Mouse (Mus musculus): Measurements from ENCODE around the gene Pon2. TPM values are rescaled to one million over a fixed set of nuclear protein-coding genes. Genes with fewer than 3 reads are reported as not detected.

Pon2 gene
- polyA plus RNA-seq, 1 experiment from 2014 or later = 38.6 TPM

DNA sequence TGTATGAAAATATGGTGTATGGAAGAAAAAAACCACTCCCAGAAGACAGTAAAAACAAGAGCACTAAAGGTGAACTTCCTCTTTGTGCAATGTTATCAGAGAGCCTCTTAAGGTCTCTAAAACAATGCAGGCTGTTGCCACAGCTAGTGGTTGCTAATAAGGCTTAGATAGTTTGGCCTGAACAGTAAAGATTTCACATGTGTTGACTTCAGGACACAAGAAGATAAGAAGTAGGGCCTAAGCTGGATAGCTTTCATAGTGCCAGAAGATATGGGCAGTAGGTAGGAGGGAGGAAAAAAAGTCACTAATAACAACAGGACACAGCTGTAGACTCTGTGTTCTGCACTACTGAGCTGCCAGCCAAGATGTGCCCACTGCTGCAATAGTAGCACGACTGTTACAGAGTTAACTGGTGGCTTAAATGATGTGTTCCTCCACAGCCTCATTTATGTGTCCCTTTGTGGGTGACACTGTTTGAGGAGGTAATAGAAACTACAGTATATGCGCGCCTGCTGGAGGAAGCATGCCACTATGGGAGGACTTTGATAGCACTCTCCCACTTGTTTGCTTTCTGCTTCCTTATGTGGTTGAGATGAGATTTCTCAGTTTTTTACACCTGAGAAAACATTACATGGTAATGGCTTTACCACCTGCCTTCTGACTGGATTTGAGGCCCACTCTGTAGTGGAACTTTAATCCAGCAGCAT is 17.0 kb upstream of the Pon2 start:
- Histone ChIP-seq H3K9ac (replicated peaks; ENCODE audit: low read length) (no peak overlapping the region), H3K4me2 (replicated peaks; ENCODE audit: low read depth, low read length) (no peak overlapping the region), H3K4me3 (ENCODE audit: low read length) (no peak overlapping the region), H3K9me3 (ENCODE audit: low read length) (peaks cover 5% of the 10 kb centered on the region; the same call in 1 of the 2 replicates), H3K27ac (ENCODE audit: low read length) (no peak overlapping the region), H3K36me3 (ENCODE audit: insufficient read depth, low read length) (no peaks in the 10 kb centered on the region), H3K4me1 (ENCODE audit: insufficient read depth, low read length) (no peaks in the 10 kb centered on the region), H3K27me3 (ENCODE audit: insufficient read depth, low read length) (no peaks in the 10 kb centered on the region)
- WGBS = 66% methylated on average over 3 of the region's 3 CpGs
- no peak for ATAC-seq (ENCODE audit: low FRiP score, low TSS enrichment)

DNA sequence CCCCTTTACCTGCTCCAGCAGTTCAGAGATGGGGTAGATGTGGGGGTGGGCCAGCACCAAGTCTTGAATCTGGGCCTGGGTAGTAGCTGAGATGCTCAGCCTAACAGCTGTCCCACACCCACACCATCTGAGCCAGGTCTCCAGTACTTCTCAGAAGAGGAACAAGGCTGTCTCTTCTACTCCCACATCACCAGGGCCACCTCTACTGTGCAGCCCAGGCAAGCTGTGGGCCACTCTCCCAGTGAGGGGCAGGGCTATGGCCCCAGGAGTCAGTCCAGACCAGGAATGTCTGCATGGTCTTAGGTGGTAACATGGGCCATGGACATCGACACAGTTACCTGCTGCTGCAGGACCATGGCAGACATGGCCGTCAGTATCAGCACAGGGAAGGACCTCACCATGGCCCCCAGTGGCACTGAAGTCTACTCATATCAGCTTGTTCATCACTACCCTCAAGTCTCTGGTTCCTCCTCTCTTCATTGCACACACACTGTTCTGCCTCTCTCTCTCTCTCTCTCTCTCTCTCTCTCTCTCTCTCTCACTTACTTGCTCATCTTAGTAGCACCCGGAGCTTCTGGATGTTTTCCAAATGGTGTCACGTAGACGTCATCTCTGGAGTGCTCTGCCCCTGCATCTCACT is 15.8 kb upstream of the Pon2 start:
- no peak overlapping the region for H3K9ac ChIP-seq (replicated peaks; ENCODE audit: low read length)
- H3K27ac ChIP-seq (ENCODE audit: low read length) = no peak overlapping the region
- no peaks in the 10 kb centered on the region for H3K36me3 ChIP-seq (ENCODE audit: insufficient read depth, low read length)
- H3K4me1 ChIP-seq (ENCODE audit: insufficient read depth, low read length) = no peaks in the 10 kb centered on the region
- WGBS = 75% methylated on average over 5 of the region's 5 CpGs
- H3K4me3 ChIP-seq (ENCODE audit: low read length) = no peak overlapping the region
- ATAC-seq (ENCODE audit: low FRiP score, low TSS enrichment) = peak; percentile 31; the same call in 1 of the 2 replicates
- H3K4me2 ChIP-seq (replicated peaks; ENCODE audit: low read depth, low read length) = no peak overlapping the region
- H3K9me3 ChIP-seq (ENCODE audit: low read length) = peaks cover 5% of the 10 kb centered on the region; the same call in 1 of the 2 replicates
- H3K27me3 ChIP-seq (ENCODE audit: insufficient read depth, low read length) = no peaks in the 10 kb centered on the region

DNA sequence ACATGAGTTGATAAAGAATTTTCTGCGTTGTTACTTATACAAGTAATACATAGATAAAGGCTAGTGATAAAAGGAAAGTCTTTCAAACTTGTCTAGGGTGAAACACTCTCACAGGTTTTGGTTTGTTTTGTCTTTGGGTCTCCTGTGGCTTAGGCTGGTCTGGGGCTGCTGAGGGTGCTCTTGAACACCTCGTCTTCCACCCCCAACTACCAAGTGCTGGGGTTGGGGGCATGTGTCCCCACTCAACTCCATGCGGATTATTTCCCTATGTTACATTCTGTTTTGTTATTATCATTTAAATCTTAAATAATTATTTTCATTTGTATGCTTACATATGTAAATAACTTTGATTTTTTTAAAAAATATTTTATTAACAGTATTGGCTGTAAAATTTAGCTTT is 12.2 kb upstream of the Pon2 start:
- Histone ChIP-seq H3K9me3 (ENCODE audit: low read length) (no peaks in the 10 kb centered on the region), H3K27me3 (ENCODE audit: insufficient read depth, low read length) (no peaks in the 10 kb centered on the region), H3K27ac (ENCODE audit: low read length) (no peak overlapping the region), H3K36me3 (ENCODE audit: insufficient read depth, low read length) (no peaks in the 10 kb centered on the region), H3K4me1 (ENCODE audit: insufficient read depth, low read length) (no peaks in the 10 kb centered on the region), H3K4me2 (replicated peaks; ENCODE audit: low read depth, low read length) (no peak overlapping the region), H3K4me3 (ENCODE audit: low read length) (no peak overlapping the region), H3K9ac (replicated peaks; ENCODE audit: low read length) (no peak overlapping the region)
- WGBS = 88% methylated on average over 3 of the region's 3 CpGs
- ATAC-seq (ENCODE audit: low FRiP score, low TSS enrichment) = no peak

DNA sequence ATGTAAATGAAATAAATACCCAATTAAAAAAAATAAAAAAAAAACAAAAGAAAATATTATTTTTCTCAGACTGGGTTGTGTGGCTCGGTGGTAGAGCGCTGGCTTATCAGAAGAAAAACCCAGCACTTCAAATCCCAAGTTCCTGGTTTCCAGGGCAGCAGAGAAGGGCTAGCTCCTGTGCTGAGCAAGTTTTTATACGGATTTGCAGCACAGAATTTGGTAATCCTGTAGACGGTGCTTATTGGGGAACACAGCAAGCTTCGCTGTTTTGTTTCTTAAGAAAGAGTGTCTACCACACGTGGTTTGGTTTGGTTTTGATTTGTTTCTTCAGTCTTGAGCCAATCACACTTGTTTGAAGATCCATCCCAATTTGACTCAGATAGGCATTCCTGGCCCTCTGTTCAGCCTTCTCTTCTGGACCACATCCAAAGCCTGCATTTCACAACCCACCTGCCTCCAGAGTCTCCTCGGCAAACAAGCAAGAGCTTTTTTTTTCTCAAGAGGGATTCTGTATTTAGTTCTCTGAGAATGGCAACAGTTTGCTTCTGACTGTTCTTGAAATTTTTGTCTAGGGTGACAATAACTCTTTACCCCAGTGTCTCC is 11.4 kb upstream of the Pon2 start:
- H3K36me3 ChIP-seq (ENCODE audit: insufficient read depth, low read length) = no peaks in the 10 kb centered on the region
- H3K4me1 ChIP-seq (ENCODE audit: insufficient read depth, low read length) = no peaks in the 10 kb centered on the region
- no peak overlapping the region for H3K4me2 ChIP-seq (replicated peaks; ENCODE audit: low read depth, low read length)
- no peak for ATAC-seq (ENCODE audit: low FRiP score, low TSS enrichment)
- H3K27ac ChIP-seq (ENCODE audit: low read length) = no peak overlapping the region
- H3K27me3 ChIP-seq (ENCODE audit: insufficient read depth, low read length) = no peaks in the 10 kb centered on the region
- H3K9ac ChIP-seq (replicated peaks; ENCODE audit: low read length) = no peak overlapping the region
- H3K4me3 ChIP-seq (ENCODE audit: low read length) = no peak overlapping the region
- WGBS = 79% methylated on average over 7 of the region's 7 CpGs
- H3K9me3 ChIP-seq (ENCODE audit: low read length) = no peaks in the 10 kb centered on the region

DNA sequence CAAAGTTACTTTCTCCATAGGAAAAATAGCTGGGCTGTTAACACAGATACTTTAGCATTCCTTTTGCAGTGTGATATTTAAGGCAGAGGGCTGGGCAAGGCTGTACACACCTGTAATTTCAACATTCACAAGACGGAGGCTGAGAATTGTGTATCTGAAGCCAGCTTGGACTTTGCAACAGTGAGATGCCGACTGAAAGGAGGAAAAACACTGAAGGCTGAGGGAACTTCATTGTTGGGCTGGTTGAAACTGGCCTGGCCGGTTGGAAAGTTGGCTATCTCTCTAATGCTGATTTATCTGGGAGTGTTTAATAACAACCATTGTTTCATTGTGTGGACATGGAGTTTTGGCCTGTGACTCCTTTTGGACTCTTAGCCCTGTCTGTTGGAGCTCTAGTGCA is 7.7 kb upstream of the Pon2 start:
- H3K36me3 ChIP-seq (ENCODE audit: insufficient read depth, low read length) = no peaks in the 10 kb centered on the region
- no peaks in the 10 kb centered on the region for H3K4me1 ChIP-seq (ENCODE audit: insufficient read depth, low read length)
- no peaks in the 10 kb centered on the region for H3K27me3 ChIP-seq (ENCODE audit: insufficient read depth, low read length)
- no peak overlapping the region for H3K27ac ChIP-seq (ENCODE audit: low read length)
- 0 out of 2 replicates have a peak, but pooled peaks cover 3% of the 10 kb centered on the region for H3K9me3 ChIP-seq (ENCODE audit: low read length)
- no peak overlapping the region for H3K9ac ChIP-seq (replicated peaks; ENCODE audit: low read length)
- no peak overlapping the region for H3K4me2 ChIP-seq (replicated peaks; ENCODE audit: low read depth, low read length)
- no peak overlapping the region for H3K4me3 ChIP-seq (ENCODE audit: low read length)
- WGBS = 82% methylated on average over 3 of the region's 3 CpGs
- no peak for ATAC-seq (ENCODE audit: low FRiP score, low TSS enrichment)

DNA sequence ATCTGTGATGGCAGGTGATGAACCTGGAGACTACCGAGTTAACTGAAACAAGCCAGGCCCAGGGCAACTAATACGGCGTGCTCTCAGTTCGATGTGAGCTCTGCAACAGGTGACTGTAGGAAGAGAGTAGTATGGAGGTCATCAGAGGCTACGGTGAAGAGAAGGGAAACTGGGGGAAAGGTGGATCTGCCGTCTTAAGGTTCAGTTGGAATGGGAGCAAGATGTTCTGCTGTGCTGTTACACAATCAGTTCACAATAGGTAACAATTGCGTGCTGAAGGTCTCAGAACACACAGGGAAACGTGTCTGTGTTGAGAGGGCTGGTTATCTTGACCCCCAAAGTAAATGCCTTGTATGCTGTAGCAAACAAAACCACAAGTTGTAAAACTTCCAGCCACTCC is 6.7 kb upstream of the Pon2 start:
- Histone ChIP-seq H3K36me3 (ENCODE audit: insufficient read depth, low read length) (no peaks in the 10 kb centered on the region), H3K4me2 (replicated peaks; ENCODE audit: low read depth, low read length) (no peak overlapping the region), H3K4me3 (ENCODE audit: low read length) (no peak overlapping the region), H3K4me1 (ENCODE audit: insufficient read depth, low read length) (no peaks in the 10 kb centered on the region), H3K27ac (ENCODE audit: low read length) (no peak overlapping the region), H3K27me3 (ENCODE audit: insufficient read depth, low read length) (no peaks in the 10 kb centered on the region), H3K9me3 (ENCODE audit: low read length) (0 out of 2 replicates have a peak, but pooled peaks cover 3% of the 10 kb centered on the region), H3K9ac (replicated peaks; ENCODE audit: low read length) (no peak overlapping the region)
- ATAC-seq (ENCODE audit: low FRiP score, low TSS enrichment) = no peak
- 88% methylated on average over 8 of the region's 8 CpGs for whole genome bisulfite sequencing

- Histone ChIP-seq H3K36me3 (ENCODE audit: insufficient read depth, low read length) (no peaks in the 10 kb centered on the region), H3K27ac (ENCODE audit: low read length) (no peak overlapping the region), H3K9me3 (ENCODE audit: low read length) (0 out of 2 replicates have a peak, but pooled peaks cover 3% of the 10 kb centered on the region), H3K4me3 (ENCODE audit: low read length) (no peak overlapping the region), H3K4me2 (replicated peaks; ENCODE audit: low read depth, low read length) (no peak overlapping the region), H3K4me1 (ENCODE audit: insufficient read depth, low read length) (peaks cover 2% of the 10 kb centered on the region; the same call in 1 of the 2 replicates), H3K27me3 (ENCODE audit: insufficient read depth, low read length) (0 out of 2 replicates have a peak, but pooled peaks cover 3% of the 10 kb centered on the region), H3K9ac (replicated peaks; ENCODE audit: low read length) (no peak overlapping the region)
- 89% methylated on average over 8 of the region's 8 CpGs for WGBS
- ATAC-seq (ENCODE audit: low FRiP score, low TSS enrichment) = no peak
Measured at GRCm38 (mm10) chr6:5300629-5301028, 2.4 kb upstream of the Pon2 start.

DNA sequence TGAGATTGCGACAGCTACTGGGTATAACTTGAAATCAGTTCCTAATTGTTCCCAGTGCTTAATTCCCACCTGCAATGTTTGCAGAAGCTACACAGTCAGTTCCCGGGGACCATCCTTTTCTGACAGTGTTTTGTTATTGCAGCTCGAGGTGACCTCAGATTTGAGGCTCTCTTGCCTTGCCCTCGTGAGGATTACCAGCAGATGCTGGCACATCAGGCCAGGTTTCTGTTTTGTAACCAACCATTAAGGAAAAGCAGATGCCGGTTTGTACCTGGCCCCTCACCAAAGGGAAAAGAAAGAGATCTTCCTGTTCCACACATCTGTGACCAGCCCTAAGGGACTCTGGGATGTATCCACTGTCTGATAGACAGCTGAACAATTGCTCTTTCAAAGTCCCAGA is 1.3 kb upstream of the Pon2 start:
- WGBS = 77% methylated on average over 5 of the region's 5 CpGs
- no peaks in the 10 kb centered on the region for H3K36me3 ChIP-seq (ENCODE audit: insufficient read depth, low read length)
- no peak for ATAC-seq (ENCODE audit: low FRiP score, low TSS enrichment)

DNA sequence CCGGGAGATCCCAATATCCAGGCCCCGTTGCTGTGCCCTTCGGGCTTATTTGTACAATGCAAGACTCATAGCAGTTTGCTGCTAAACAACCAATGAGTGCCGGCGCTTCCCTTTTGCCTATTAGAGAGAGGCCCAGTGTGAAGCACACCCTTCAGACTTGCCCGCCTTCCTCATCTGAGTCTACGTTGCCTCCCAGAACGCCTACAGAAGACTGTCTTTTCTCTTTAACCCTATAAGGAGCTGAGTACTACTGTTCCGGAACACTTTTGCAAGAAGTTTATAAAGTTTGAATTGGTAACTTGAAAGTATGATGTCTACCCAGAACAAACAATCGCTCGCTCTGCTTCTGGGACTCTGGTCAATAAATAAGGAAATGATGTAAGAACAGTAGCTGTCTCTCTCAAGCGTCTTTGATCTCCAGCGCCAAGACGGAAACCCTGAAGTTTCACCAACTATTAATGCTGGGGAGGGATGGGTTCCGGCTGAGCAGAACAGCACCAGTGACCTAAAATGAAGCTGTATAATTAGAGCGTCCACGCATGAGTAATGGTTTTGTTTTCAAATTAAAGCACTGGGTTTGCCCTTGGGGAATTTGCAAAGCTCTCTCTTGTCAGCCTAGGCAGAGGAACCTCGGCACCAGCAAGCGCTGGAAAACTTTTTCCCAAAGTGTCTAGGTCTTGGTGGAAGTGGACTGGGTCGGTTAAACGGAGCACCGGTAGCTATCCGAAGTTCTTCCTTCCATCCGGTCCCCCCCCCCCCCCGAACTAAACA is 749 bp downstream of the Pon2 start:
- ATAC-seq (ENCODE audit: low FRiP score, low TSS enrichment) = peak; percentile 83
- Histone ChIP-seq H3K27ac (ENCODE audit: low read length) (peak overlapping the region; percentile 89), H3K4me1 (ENCODE audit: insufficient read depth, low read length) (peaks cover 2% of the 10 kb centered on the region; the same call in 1 of the 2 replicates), H3K9me3 (ENCODE audit: low read length) (no peaks in the 10 kb centered on the region), H3K4me3 (ENCODE audit: low read length) (peak overlapping the region; percentile 76), H3K27me3 (ENCODE audit: insufficient read depth, low read length) (0 out of 2 replicates have a peak, but pooled peaks cover 3% of the 10 kb centered on the region), H3K36me3 (ENCODE audit: insufficient read depth, low read length) (no peaks in the 10 kb centered on the region), H3K4me2 (replicated peaks; ENCODE audit: low read depth, low read length) (peak overlapping the region; percentile 76), H3K9ac (replicated peaks; ENCODE audit: low read length) (peak overlapping the region; percentile 85)
- 4% methylated on average over 24 of the region's 25 CpGs for WGBS

More for the DNA sequence above, 1.3 kb upstream of the Pon2 start:
- Histone ChIP-seq H3K4me2 (replicated peaks; ENCODE audit: low read depth, low read length) (no peak overlapping the region), H3K4me3 (ENCODE audit: low read length) (no peak overlapping the region), H3K27me3 (ENCODE audit: insufficient read depth, low read length) (0 out of 2 replicates have a peak, but pooled peaks cover 3% of the 10 kb centered on the region), H3K9ac (replicated peaks; ENCODE audit: low read length) (no peak overlapping the region), H3K4me1 (ENCODE audit: insufficient read depth, low read length) (peaks cover 2% of the 10 kb centered on the region; the same call in 1 of the 2 replicates), H3K27ac (ENCODE audit: low read length) (no peak overlapping the region), H3K9me3 (ENCODE audit: low read length) (0 out of 2 replicates have a peak, but pooled peaks cover 3% of the 10 kb centered on the region)
